Mouse (Mus musculus) megakaryocyte, embryonic 14.5 days (primary cell): ENCODE data around the gene Proz.

Source experiments
- FLI1 ChIP-seq: IDR thresholded peaks from 2 replicates; pipeline ENCODE4 v1.6.1; 2012; ENCODE audit warnings: low read length, inconsistent platforms, mixed read lengths
- GATA1 ChIP-seq: IDR thresholded peaks from 3 replicates; pipeline ENCODE4 v1.6.1; 2012; ENCODE audit warnings: mixed read lengths, low read length, inconsistent platforms, borderline replicate concordance

DNA sequence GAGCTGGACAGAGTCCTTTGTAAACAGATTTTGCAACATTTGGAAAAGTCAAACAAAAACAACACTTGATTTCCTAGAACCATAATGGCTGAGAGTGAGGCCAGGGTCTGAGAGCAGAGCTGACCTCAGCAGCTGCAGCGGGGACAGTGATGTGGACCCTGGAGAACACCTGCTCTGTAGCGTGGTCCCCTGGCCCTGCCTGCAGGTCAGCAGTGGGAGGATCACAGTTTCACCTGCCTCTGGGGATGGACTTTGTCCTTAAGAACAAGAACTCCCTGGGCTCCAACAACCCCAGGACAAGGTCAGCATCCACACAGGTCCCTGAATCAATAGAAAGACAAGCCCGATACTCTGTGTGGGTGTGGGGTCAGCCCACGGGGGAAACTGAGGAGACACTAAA lies 3.4 kb upstream of the Proz start:
- TF ChIP-seq FLI1 = no peak
- TF ChIP-seq GATA1 = no peak
